Mouse (Mus musculus) thymus, adult 2 months (tissue): ENCODE data around the gene Apaf1. TPM values are rescaled to one million over a fixed set of nuclear protein-coding genes. Genes with fewer than 3 reads are reported as not detected.

Experiments
- DNase-seq: peaks from one replicate; pipeline ENCODE4 v3.0.0; 2021
- H3K27ac ChIP-seq: fragments of 200-500 bp; 2 replicates; pipeline ENCODE4 v1.5.1; 2012; ENCODE audit warnings: low read length, control low read depth; ENCODE audit not compliant: control insufficient read depth, insufficient read depth
- H3K27me3 ChIP-seq: fragments of 200-500 bp; 2 replicates; pipeline ENCODE4 v1.6.1; 2012; ENCODE audit warnings: mild to moderate bottlenecking, low read length, moderate library complexity, mixed read lengths; ENCODE audit not compliant: control insufficient read depth, insufficient read depth
- H3K36me3 ChIP-seq: fragments of 200-500 bp; 2 replicates; pipeline ENCODE4 v1.6.1; 2012; ENCODE audit warnings: mild to moderate bottlenecking, low read length, moderate library complexity; ENCODE audit not compliant: control insufficient read depth, insufficient read depth
- H3K4me1 ChIP-seq: fragments of 200-500 bp; replicated peaks from 2 replicates; pipeline ENCODE4 v1.6.1; 2012; ENCODE audit warnings: low read length; ENCODE audit not compliant: control insufficient read depth, insufficient read depth
- H3K4me3 ChIP-seq: fragments of 200-500 bp; 2 replicates; pipeline ENCODE4 v1.5.1; 2012; ENCODE audit warnings: mild to moderate bottlenecking, low read length, control low read depth, moderate library complexity; ENCODE audit not compliant: control insufficient read depth, insufficient read depth
- CTCF ChIP-seq: fragments of 200-500 bp; IDR thresholded peaks from 2 replicates; pipeline ENCODE4 v1.5.1; 2012; ENCODE audit warnings: mild to moderate bottlenecking, control low read depth, low read length, moderate library complexity, borderline replicate concordance; ENCODE audit not compliant: control insufficient read depth, poor library complexity, insufficient read depth; ENCODE audit errors: extremely low read depth
- POLR2A ChIP-seq: fragments of 200-500 bp; IDR thresholded peaks from 2 replicates; pipeline ENCODE4 v1.6.1; 2012; ENCODE audit warnings: mild to moderate bottlenecking, low read length, control low read depth, moderate library complexity; ENCODE audit not compliant: control insufficient read depth, poor library complexity, insufficient read depth; ENCODE audit errors: extremely low read depth
- WGBS: fragments of 180-500 bp; shearing (Covaris S2); methylation state at CpG from one replicate; pipeline ENCODE4 v1.1.7; 2018; 5-methylcytosine and 5-hydroxymethylcytosine counted together
- polyA plus RNA-seq: library from polyadenylated mRNA; depleted of rRNA; stranded (reverse); fragments of >200 nt; gene quantifications from 2 replicates; pipeline ENCODE4 v1.2.3, GENCODE M21; 2012; rRNA removed

Apaf1 gene
- 18.1 and 20.9 TPM in 2 replicates for polyA plus RNA-seq

DNA sequence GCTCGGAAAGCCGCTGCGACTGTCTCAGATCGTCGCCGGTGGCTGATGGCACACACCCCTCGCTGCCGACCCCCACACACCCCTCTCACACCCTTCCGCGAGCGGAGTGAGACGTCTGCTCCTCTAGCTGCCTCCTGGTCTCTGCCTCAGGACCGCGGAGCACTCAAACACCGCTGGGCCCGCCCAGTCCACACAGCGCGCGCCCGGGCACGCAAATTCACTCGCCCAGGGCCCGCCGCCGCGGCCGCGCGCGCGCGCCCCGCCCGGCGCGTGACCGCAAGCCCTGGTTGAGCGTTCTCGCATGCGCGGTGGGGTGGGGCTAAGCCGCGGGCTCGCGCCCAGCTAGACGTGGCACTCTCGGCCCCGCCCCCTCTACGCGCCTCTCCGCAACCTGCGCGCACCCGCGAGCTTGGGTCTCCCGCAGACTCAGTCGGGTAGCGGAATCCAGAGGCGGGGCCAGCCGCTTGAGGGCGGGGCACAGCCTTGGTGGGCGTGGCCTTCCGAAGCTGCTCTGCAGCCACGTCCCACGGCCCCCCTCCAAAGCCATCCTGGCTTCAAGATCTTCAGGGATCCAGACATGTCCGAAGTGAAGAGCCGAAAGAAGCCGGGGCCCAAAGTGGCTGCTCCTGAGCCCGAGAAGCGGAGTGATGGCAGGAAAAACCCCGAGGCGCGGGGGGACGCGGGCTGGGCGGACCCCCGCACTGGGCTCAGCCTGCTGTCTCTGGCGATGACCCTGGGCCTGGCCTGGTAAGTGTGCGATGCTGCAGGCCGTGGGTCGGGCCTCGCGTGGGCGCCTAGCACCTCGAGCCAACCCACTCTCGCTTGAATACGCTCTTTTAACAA, at the start of gene Apaf1, which contains the start of gene Ikbip:
TSS of gene Apaf1 (minus strand) at position 221 of the 843 bp plus-strand sequence.
TSS of gene Ikbip (plus strand) at position 391 of the 843 bp plus-strand sequence.
- Histone ChIP-seq H3K4me1 (peaks cover 3% of the 10 kb centered on the region; the same call in 1 of the 2 replicates), H3K27ac (peak within 1 kb of the TSS; percentile 18; the same call in 1 of the 2 replicates), H3K27me3 (no peaks in the 10 kb centered on the region), H3K4me3 (peak within 1 kb of the TSS; percentile 87), H3K36me3 (peaks cover 5% of the 10 kb centered on the region)
- WGBS: under 1% methylated on average over 87 of the region's 87 CpGs
- peak; percentile 100 for DNase-seq
- TF ChIP-seq CTCF (peak; percentile 63; the same call in 1 of the 2 replicates), POLR2A (peak; percentile 54; the same call in 1 of the 2 replicates)

DNA sequence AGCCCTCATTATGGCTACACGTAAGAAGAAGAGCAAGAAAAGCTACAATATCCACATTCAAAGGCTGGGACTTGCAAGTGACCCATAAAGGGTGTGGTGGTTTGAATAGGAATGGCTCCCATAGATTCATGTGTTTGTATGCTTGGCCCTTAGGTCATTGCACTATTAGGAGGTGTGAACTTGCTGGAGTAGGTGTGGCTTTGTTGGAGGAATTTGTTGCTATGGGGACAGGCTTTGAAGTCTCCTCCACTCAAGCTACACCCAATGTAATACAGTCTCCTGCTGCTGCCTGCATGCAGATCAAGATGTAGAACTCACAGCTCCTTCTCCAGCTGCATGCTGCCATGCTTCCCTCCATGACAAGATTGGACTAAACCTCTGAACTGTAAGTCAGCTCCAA, 49.0 kb upstream of the Apaf1 start:
- TF ChIP-seq CTCF: no peak
- no peak for TF ChIP-seq POLR2A

DNA sequence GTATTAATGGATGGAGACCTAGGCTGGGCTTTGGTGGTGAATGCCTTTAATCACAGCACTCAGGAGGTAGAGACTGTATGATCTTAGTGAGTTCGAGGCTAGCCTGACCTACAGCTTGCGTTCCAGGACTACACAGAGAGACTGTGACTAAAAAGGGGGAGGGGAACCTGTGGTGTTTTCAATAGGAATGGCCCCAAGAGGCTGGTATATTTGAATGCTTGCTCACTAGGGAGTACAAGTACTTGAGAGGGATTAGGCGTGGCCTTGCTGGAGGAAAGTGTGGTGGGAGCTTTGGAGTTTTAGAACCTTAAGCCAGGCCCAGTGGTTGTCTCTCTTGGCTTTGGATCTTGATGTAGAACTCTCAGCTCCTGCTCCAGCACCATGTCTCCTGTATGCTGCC, 48.2 kb upstream of the Apaf1 start:
- H3K27ac ChIP-seq: no peak overlapping the region
- WGBS: 98% methylated on average over 3 of the region's 3 CpGs
- no peak overlapping the region for H3K4me3 ChIP-seq
- no peak for DNase-seq
- no peaks in the 10 kb centered on the region for H3K4me1 ChIP-seq
- no peaks in the 10 kb centered on the region for H3K36me3 ChIP-seq
- H3K27me3 ChIP-seq: no peaks in the 10 kb centered on the region
- TF ChIP-seq CTCF (no peak), POLR2A (no peak)

More for the DNA sequence above, 49.0 kb upstream of the Apaf1 start:
- Histone ChIP-seq H3K27me3 (no peaks in the 10 kb centered on the region), H3K4me3 (no peak overlapping the region), H3K36me3 (no peaks in the 10 kb centered on the region), H3K27ac (no peak overlapping the region), H3K4me1 (no peaks in the 10 kb centered on the region)
- WGBS: 97% methylated on average over 1 of the region's 1 CpGs
- DNase-seq: no peak

- Histone ChIP-seq H3K27me3 (no peaks in the 10 kb centered on the region), H3K36me3 (no peaks in the 10 kb centered on the region), H3K27ac (no peak overlapping the region), H3K4me1 (peaks cover 2% of the 10 kb centered on the region; the same call in 1 of the 2 replicates), H3K4me3 (no peak overlapping the region)
- 92% methylated on average over 1 of the region's 1 CpGs for WGBS
- no peak for TF ChIP-seq POLR2A
- no peak for TF ChIP-seq CTCF
- DNase-seq: no peak
Measured at GRCm38 (mm10) chr10:91128551-91129160, 46.1 kb upstream of the Apaf1 start.

- peaks cover 2% of the 10 kb centered on the region; the same call in 1 of the 2 replicates for H3K4me1 ChIP-seq
- DNase-seq: no peak
- no peak overlapping the region for H3K27ac ChIP-seq
- no peak overlapping the region for H3K4me3 ChIP-seq
- 91% methylated on average over 2 of the region's 2 CpGs for WGBS
- H3K36me3 ChIP-seq: no peaks in the 10 kb centered on the region
- no peaks in the 10 kb centered on the region for H3K27me3 ChIP-seq
- TF ChIP-seq POLR2A (no peak), CTCF (no peak)
Measured at GRCm38 (mm10) chr10:91127395-91127794, 44.8 kb upstream of the Apaf1 start.

- no peak overlapping the region for H3K27ac ChIP-seq
- 92% methylated on average over 10 of the region's 10 CpGs for WGBS
- peaks cover 2% of the 10 kb centered on the region; the same call in 1 of the 2 replicates for H3K4me1 ChIP-seq
- TF ChIP-seq CTCF: no peak
- no peak for TF ChIP-seq POLR2A
- no peak for DNase-seq
- H3K27me3 ChIP-seq: no peaks in the 10 kb centered on the region
- no peak overlapping the region for H3K4me3 ChIP-seq
- peaks cover 3% of the 10 kb centered on the region; the same call in 1 of the 2 replicates for H3K36me3 ChIP-seq
Measured at GRCm38 (mm10) chr10:91126618-91127355, 44.2 kb upstream of the Apaf1 start.
